Mouse (Mus musculus) E14TG2a.4 (cell line): ENCODE results near the gene Sla2.
"Not testable (repeated sequence)": the region's sequence is repeated elsewhere in the genome, so short reads cannot be mapped to it uniquely, and the experiment has no call there.

Source experiments
- H3K27me3 ChIP-seq: 2 replicates; pipeline ENCODE4 v1.6.1; 2014; ENCODE audit warnings: low read length, control low read depth; ENCODE audit not compliant: insufficient read depth
- H3K36me3 ChIP-seq: 2 replicates; pipeline ENCODE4 v1.6.1; 2014; ENCODE audit warnings: low read length, control low read depth; ENCODE audit not compliant: insufficient read depth
- H3K4me1 ChIP-seq: replicated peaks from 2 replicates; pipeline ENCODE4 v1.6.1; 2014; ENCODE audit warnings: low read depth, low read length, control low read depth
- H3K4me3 ChIP-seq: replicated peaks from 2 replicates; pipeline ENCODE4 v1.5.1; 2014; ENCODE audit warnings: mild to moderate bottlenecking, low read length
- H3K9me3 ChIP-seq: 2 replicates; pipeline ENCODE4 v1.6.1; 2014; ENCODE audit warnings: low read length, control low read depth
- CTCF ChIP-seq: conservative IDR thresholded peaks from 2 replicates; pipeline ENCODE4 v1.5.1; 2014; ENCODE audit warnings: low read length
- NANOG ChIP-seq: IDR thresholded peaks from 2 replicates; pipeline ENCODE4 v1.6.1; 2014; ENCODE audit warnings: borderline replicate concordance, low read length, mixed read lengths
- POU5F1 ChIP-seq: IDR thresholded peaks from 2 replicates; pipeline ENCODE4 v1.6.1; 2014; ENCODE audit warnings: low read length, borderline replicate concordance

Gene Sla2

GRCm38 (mm10) chr2:156840301-156841027, 46.5 kb downstream of the Sla2 start:
- H3K27me3 ChIP-seq = no peaks in the 10 kb centered on the region

GRCm38 (mm10) chr2:156839319-156840191, 47.4 kb downstream of the Sla2 start, which contains the start of gene Tgif2:
Gene Tgif2, plus strand, starts transcription at chr2:156840007.
- no peaks in the 10 kb centered on the region for H3K27me3 ChIP-seq
- TF ChIP-seq NANOG = no peak
- TF ChIP-seq POU5F1 = no peak
- TF ChIP-seq CTCF = no peak
- H3K36me3 ChIP-seq = peaks cover 49% of the 10 kb centered on the region
- peak within 1 kb of the TSS; percentile 92 for H3K4me3 ChIP-seq
- H3K4me1 ChIP-seq = peaks cover 58% of the 10 kb centered on the region
- peaks cover 14% of the 10 kb centered on the region for H3K9me3 ChIP-seq

More at GRCm38 (mm10) chr2:156840301-156841027, 46.5 kb downstream of the Sla2 start:
- no peak for TF ChIP-seq POU5F1
- no peak for TF ChIP-seq CTCF
- TF ChIP-seq NANOG = no peak
- peak overlapping the region; percentile 92 for H3K4me3 ChIP-seq
- H3K4me1 ChIP-seq = peaks cover 67% of the 10 kb centered on the region
- H3K36me3 ChIP-seq = peaks cover 49% of the 10 kb centered on the region
- H3K9me3 ChIP-seq = 0 out of 2 replicates have a peak, but pooled peaks cover 6% of the 10 kb centered on the region

- H3K27me3 ChIP-seq = no peaks in the 10 kb centered on the region
- no peak for TF ChIP-seq NANOG
- TF ChIP-seq POU5F1 = no peak
- H3K36me3 ChIP-seq = peaks cover 49% of the 10 kb centered on the region
- peaks cover 21% of the 10 kb centered on the region for H3K9me3 ChIP-seq
- H3K4me3 ChIP-seq = peak overlapping the region; percentile 92
- peaks cover 51% of the 10 kb centered on the region for H3K4me1 ChIP-seq
Observed at GRCm38 (mm10) chr2:156838839-156839238, 48.2 kb downstream of the Sla2 start.

- Histone ChIP-seq H3K36me3 (peaks cover 91% of the 10 kb centered on the region), H3K4me1 (peaks cover 24% of the 10 kb centered on the region), H3K27me3 (no peaks in the 10 kb centered on the region), H3K9me3 (peaks cover 66% of the 10 kb centered on the region), H3K4me3 (no peak overlapping the region)
- TF ChIP-seq POU5F1 = no peak
- TF ChIP-seq NANOG = no peak
- TF ChIP-seq CTCF = no peak
Observed at GRCm38 (mm10) chr2:156834336-156834735, 52.7 kb downstream of the Sla2 start.

GRCm38 (mm10) chr2:156825128-156825527, 61.9 kb downstream of the Sla2 start:
- peak; percentile 60 for TF ChIP-seq CTCF
- H3K4me1 ChIP-seq = peaks cover 36% of the 10 kb centered on the region
- not testable (repeated sequence) for H3K4me3 ChIP-seq

More at GRCm38 (mm10) chr2:156825128-156825527, 61.9 kb downstream of the Sla2 start:
- not testable (repeated sequence) for H3K27me3 ChIP-seq
- H3K9me3 ChIP-seq = peaks cover 29% of the 10 kb centered on the region
- H3K36me3 ChIP-seq = peaks cover 19% of the 10 kb centered on the region
